Mouse (Mus musculus): ENCODE data around the gene Cbl. TPM values are rescaled to one million over a fixed set of nuclear protein-coding genes. Genes with fewer than 3 reads are reported as not detected.

The Cbl gene
- polyA plus RNA-seq, 1 experiment: 8.2 TPM

DNA sequence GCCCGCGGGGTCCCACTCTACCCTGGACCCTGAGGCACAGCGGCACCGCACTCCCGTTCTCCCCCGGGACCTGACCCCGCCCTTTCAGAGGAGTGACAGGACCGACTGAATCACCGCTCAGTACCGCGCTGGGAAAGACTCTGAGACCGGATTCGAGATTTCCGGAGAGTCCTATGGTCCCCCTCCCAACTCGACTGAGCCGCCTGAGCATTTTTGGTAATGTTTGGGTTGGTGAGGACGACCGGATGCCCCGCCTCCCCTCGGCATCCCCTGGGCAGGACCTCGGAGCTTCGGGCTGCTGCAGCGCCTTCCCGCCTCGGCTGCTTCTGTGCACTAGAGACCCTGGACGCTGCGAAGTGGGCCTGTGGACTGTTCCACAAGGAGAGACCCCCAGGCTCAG is 103.8 kb downstream of the Cbl start:
- TF ChIP-seq CEBPB (IDR thresholded peaks at IDR 0.05; ENCODE audit: low read depth) (no peak), MYOG (IDR thresholded peaks at IDR 0.05; ENCODE audit: control insufficient read depth, extremely low read depth, insufficient read length) (no peak), MAX (IDR thresholded peaks at IDR 0.05) (no peak), MYOD1 (IDR thresholded peaks at IDR 0.05; ENCODE audit: control insufficient read depth, insufficient read length, low read depth) (no peak), CTCF (IDR thresholded peaks at IDR 0.05; ENCODE audit: control insufficient read depth, insufficient read depth, insufficient read length) (no peak), USF1 (IDR thresholded peaks at IDR 0.05; ENCODE audit: low read depth) (no peak), FOSL1 (IDR thresholded peaks at IDR 0.05; ENCODE audit: insufficient read depth, low read length, poor library complexity, severe bottlenecking) (no peak)
- Histone ChIP-seq H3K27me3 (ENCODE audit: control insufficient read depth, insufficient read depth, insufficient read length) (no peaks in the 10 kb centered on the region), H3K4me3 (ENCODE audit: insufficient read depth, poor library complexity, severe bottlenecking) (no peak overlapping the region), H3K79me3 (ENCODE audit: low read depth) (no peaks in the 10 kb centered on the region), H3K79me2 (ENCODE audit: control insufficient read depth, insufficient read depth) (no peaks in the 10 kb centered on the region), H3ac (ENCODE audit: control insufficient read depth, insufficient read length, low read depth) (peak overlapping the region; percentile 63), H3K36me3 (ENCODE audit: control insufficient read depth, insufficient read depth) (no peaks in the 10 kb centered on the region)

DNA sequence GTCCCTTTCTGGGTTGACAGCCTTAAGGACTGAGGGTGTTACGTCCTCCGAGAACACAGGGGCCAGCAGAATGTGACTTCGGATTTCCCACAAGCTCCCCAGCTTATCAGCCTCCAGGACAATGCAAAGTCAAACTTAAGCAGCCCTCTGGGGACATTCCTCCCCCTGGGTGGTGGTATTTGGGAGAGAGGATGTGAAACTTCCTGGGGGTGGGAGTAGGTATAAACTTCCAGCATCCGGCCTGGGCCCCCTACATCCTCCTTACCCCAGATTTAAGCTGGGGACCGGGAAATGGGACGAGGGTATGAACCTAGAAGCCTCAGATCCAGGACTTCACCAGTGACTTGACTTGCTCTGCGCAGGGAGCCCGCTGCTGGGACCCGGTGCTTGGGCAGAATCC is 104.2 kb downstream of the Cbl start:
- Histone ChIP-seq H3K79me2 (ENCODE audit: control insufficient read depth, insufficient read depth) (no peaks in the 10 kb centered on the region), H3K27me3 (ENCODE audit: control insufficient read depth, insufficient read depth, insufficient read length) (no peaks in the 10 kb centered on the region), H3K79me3 (ENCODE audit: low read depth) (no peaks in the 10 kb centered on the region), H3ac (ENCODE audit: control insufficient read depth, insufficient read length, low read depth) (peak overlapping the region; percentile 63), H3K36me3 (ENCODE audit: control insufficient read depth, insufficient read depth) (no peaks in the 10 kb centered on the region), H3K4me3 (ENCODE audit: insufficient read depth, poor library complexity, severe bottlenecking) (no peak overlapping the region)
- TF ChIP-seq MAX (IDR thresholded peaks at IDR 0.05) (no peak), MYOD1 (IDR thresholded peaks at IDR 0.05; ENCODE audit: control insufficient read depth, insufficient read length, low read depth) (no peak), MYOG (IDR thresholded peaks at IDR 0.05; ENCODE audit: control insufficient read depth, extremely low read depth, insufficient read length) (no peak), CTCF (IDR thresholded peaks at IDR 0.05; ENCODE audit: control insufficient read depth, insufficient read depth, insufficient read length) (no peak), CEBPB (IDR thresholded peaks at IDR 0.05; ENCODE audit: low read depth) (no peak), USF1 (IDR thresholded peaks at IDR 0.05; ENCODE audit: low read depth) (no peak), FOSL1 (IDR thresholded peaks at IDR 0.05; ENCODE audit: insufficient read depth, low read length, poor library complexity, severe bottlenecking) (no peak)

DNA sequence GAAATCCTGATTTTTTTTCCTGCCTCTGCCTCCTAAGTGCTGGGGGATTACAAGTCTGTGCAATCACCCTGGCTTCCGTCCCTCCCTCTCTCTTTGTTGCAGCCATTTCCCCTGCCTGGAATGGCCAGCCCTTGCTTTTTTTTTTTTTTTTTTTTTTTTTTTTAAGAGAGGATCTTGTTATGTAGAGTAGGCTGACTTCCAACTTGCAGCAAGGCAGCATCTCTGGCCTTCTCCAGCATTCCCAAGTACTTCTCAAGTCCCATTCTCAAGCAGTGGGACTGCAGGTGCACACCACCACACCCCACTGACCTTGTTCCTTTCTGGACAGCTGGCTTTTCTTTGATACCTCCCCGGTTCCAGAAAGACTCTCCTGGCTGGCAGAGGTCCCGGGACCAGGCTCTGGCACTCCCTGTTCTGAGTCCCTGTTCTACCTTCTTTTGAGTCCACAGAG is 106.5 kb downstream of the Cbl start:
- H3K4me3 ChIP-seq (ENCODE audit: insufficient read depth, poor library complexity, severe bottlenecking): no peak overlapping the region
- no peaks in the 10 kb centered on the region for H3K27me3 ChIP-seq (ENCODE audit: control insufficient read depth, insufficient read depth, insufficient read length)

DNA sequence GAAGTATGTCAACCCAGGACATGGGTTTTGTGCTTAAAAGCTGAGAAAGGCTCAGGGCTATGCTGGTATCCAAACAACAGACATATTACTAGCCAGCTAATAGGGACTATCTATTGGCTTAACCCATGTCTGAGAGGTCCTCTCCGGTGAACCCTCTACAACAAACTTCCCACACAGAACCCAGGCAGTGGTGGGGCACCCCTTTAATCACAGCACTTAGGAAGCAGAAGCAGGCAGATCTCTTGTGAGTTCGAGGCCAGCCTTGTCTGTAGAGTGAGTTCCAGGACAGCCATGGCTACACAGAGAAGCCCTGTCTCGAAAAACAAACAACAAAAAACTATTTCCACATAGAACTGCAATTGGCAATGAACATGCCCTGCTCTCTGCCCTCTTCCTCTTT is 107.1 kb downstream of the Cbl start:
- no peaks in the 10 kb centered on the region for H3K27me3 ChIP-seq (ENCODE audit: control insufficient read depth, insufficient read depth, insufficient read length)
- H3ac ChIP-seq (ENCODE audit: control insufficient read depth, insufficient read length, low read depth): no peak overlapping the region
- no peaks in the 10 kb centered on the region for H3K36me3 ChIP-seq (ENCODE audit: control insufficient read depth, insufficient read depth)
- no peak for TF ChIP-seq MAX (IDR thresholded peaks at IDR 0.05)
- TF ChIP-seq CEBPB (IDR thresholded peaks at IDR 0.05; ENCODE audit: low read depth): no peak
- TF ChIP-seq USF1 (IDR thresholded peaks at IDR 0.05; ENCODE audit: low read depth): no peak
- no peak for TF ChIP-seq FOSL1 (IDR thresholded peaks at IDR 0.05; ENCODE audit: insufficient read depth, low read length, poor library complexity, severe bottlenecking)
- no peak for TF ChIP-seq MYOG (IDR thresholded peaks at IDR 0.05; ENCODE audit: control insufficient read depth, extremely low read depth, insufficient read length)
- TF ChIP-seq MYOD1 (IDR thresholded peaks at IDR 0.05; ENCODE audit: control insufficient read depth, insufficient read length, low read depth): no peak
- TF ChIP-seq CTCF (IDR thresholded peaks at IDR 0.05; ENCODE audit: control insufficient read depth, insufficient read depth, insufficient read length): no peak
- H3K79me3 ChIP-seq (ENCODE audit: low read depth): no peaks in the 10 kb centered on the region
- H3K79me2 ChIP-seq (ENCODE audit: control insufficient read depth, insufficient read depth): no peaks in the 10 kb centered on the region
- H3K4me3 ChIP-seq (ENCODE audit: insufficient read depth, poor library complexity, severe bottlenecking): no peak overlapping the region

More for the DNA sequence above, 106.5 kb downstream of the Cbl start:
- no peaks in the 10 kb centered on the region for H3K36me3 ChIP-seq (ENCODE audit: control insufficient read depth, insufficient read depth)
- H3K79me2 ChIP-seq (ENCODE audit: control insufficient read depth, insufficient read depth): no peaks in the 10 kb centered on the region
- TF ChIP-seq MYOD1 (IDR thresholded peaks at IDR 0.05; ENCODE audit: control insufficient read depth, insufficient read length, low read depth): no peak
- TF ChIP-seq MAX (IDR thresholded peaks at IDR 0.05): no peak
- no peak for TF ChIP-seq CEBPB (IDR thresholded peaks at IDR 0.05; ENCODE audit: low read depth)
- TF ChIP-seq CTCF (IDR thresholded peaks at IDR 0.05; ENCODE audit: control insufficient read depth, insufficient read depth, insufficient read length): no peak
- no peak for TF ChIP-seq USF1 (IDR thresholded peaks at IDR 0.05; ENCODE audit: low read depth)
- no peak for TF ChIP-seq MYOG (IDR thresholded peaks at IDR 0.05; ENCODE audit: control insufficient read depth, extremely low read depth, insufficient read length)
- no peak for TF ChIP-seq FOSL1 (IDR thresholded peaks at IDR 0.05; ENCODE audit: insufficient read depth, low read length, poor library complexity, severe bottlenecking)
- H3K79me3 ChIP-seq (ENCODE audit: low read depth): no peaks in the 10 kb centered on the region
- no peak overlapping the region for H3ac ChIP-seq (ENCODE audit: control insufficient read depth, insufficient read length, low read depth)

DNA sequence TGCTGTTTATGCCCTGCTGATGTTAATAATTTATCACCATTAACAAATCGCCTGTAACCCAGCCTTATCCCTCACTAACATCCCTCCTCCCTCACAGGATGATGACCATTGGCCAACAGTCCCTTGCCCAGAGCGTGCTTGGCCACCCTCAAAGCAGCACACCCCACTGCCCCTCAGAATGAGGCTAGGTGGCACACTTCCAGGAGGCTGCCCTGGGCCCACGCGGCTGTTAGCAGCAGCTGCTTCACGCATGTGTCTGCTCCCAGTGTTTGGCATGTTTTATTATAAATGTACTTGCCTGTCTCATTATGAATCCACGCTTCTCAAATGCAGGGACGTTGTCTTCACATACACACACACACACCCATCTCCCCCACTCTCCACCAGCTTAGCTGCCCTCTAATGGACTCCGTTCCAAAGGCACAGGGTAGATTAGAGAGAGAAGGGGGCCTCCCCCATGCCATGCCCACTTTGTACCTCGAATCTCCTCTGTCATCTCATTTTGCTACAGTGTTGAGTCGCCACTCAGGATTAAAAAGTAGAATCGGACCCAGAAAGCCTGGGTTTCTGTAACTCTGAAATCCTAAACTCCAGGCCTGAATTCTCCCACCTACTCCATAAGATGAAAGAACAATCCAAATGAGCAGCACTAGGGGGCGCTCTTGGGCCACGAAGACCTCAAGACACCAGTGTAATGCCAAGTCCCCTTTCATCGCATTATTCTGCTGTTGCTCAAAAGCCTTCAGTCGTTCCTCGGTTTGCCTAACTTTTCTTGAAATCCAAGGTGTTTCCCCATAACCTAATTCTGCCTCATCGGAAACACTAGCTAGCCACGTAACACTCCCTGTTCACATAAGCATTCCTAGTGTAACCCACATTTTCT is 108.1 kb downstream of the Cbl start:
- H3K79me3 ChIP-seq (ENCODE audit: low read depth): no peaks in the 10 kb centered on the region
- no peak for TF ChIP-seq FOSL1 (IDR thresholded peaks at IDR 0.05; ENCODE audit: insufficient read depth, low read length, poor library complexity, severe bottlenecking)
- no peak for TF ChIP-seq CEBPB (IDR thresholded peaks at IDR 0.05; ENCODE audit: low read depth)
- peak; percentile 41 for TF ChIP-seq CTCF (IDR thresholded peaks at IDR 0.05; ENCODE audit: control insufficient read depth, insufficient read depth, insufficient read length)
- TF ChIP-seq MAX (IDR thresholded peaks at IDR 0.05): no peak
- no peak overlapping the region for H3ac ChIP-seq (ENCODE audit: control insufficient read depth, insufficient read length, low read depth)
- no peaks in the 10 kb centered on the region for H3K27me3 ChIP-seq (ENCODE audit: control insufficient read depth, insufficient read depth, insufficient read length)
- no peaks in the 10 kb centered on the region for H3K36me3 ChIP-seq (ENCODE audit: control insufficient read depth, insufficient read depth)
- no peak overlapping the region for H3K4me3 ChIP-seq (ENCODE audit: insufficient read depth, poor library complexity, severe bottlenecking)
- no peaks in the 10 kb centered on the region for H3K79me2 ChIP-seq (ENCODE audit: control insufficient read depth, insufficient read depth)

Measured in C2C12 (cell line).